Mouse (Mus musculus) B cell, adult 67 days (primary cell): ENCODE results near the gene Nphs2. TPM values are rescaled to one million over a fixed set of nuclear protein-coding genes. Genes with fewer than 3 reads are reported as not detected.

Experiments
- total RNA-seq, 2 experiments: library from RNA; stranded (reverse); gene quantifications; 4 replicates each; pipeline ENCODE4 v1.2.4; 2023

The Nphs2 gene
- total RNA-seq = not detected

DNA sequence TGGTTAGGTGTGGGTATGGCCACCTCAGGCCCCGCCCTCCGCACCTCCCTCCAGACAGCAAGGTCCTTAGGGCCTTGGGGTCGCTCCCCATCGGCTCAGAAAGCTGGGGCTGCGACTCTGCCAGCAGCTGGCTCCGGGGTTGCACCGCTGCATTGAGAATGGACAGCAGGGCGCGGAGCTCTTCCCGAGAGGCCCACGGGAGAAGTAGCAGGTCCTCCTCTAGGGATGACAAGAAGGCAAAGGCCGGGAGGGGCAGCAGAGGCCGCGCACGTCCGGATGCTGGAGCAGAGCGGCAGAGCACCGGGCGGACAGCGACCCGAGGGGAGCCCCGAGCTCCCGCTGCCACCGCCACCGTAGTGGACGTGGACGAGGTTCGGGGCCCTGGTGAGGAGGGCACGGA lies at the start of gene Nphs2:
TSS of gene Nphs2 (plus strand) at position 98 of the 400 bp plus-strand sequence.

GRCm38 (mm10) chr1:156302911-156303749 lies 7.4 kb upstream of the Nphs2 start, which contains the start of gene Tdrd5:
Tdrd5 (minus strand) TSS chr1:156303664.

DNA sequence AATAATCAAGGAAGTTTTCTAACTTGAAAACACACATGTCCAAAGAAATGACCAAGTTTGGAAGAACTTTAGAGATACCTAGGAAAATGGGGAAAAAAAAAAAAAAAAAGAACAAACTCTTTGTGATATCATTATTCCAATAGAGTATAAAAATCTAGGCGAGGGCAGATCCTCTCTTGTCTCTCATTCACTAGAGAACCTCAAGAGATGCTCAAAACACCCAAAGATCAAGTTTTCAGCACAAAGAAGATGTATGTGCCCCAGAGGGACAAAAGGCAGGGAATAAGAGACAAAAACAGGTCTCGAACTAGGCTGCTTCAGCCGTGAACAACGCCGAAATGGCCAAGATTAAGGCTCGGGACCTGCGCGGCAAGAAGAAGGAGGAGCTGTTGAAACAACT lies 55.2 kb downstream of the Nphs2 start, which contains the start of gene Gm2000:
TSS of gene Gm2000 (plus strand) at position 301 of the 400 bp plus-strand sequence.

Other genes starting within 250 kb of the Nphs2 start
- not detected for gene Fam163a, start 105.7 kb upstream of the Nphs2 start, total RNA-seq
- gene Tdrd5, start 7.1 kb upstream of the Nphs2 start, total RNA-seq = not detected
- 1,000 to 10,000 TPM; 1,169 to 1,204 TPM for gene Gm2000, start 55.3 kb downstream of the Nphs2 start, total RNA-seq
- under 1 TPM in 1 of 2 experiments, not detected in 1; 0.96 TPM for gene Axdnd1, start 110.4 kb downstream of the Nphs2 start, total RNA-seq
- gene Soat1, start 163.6 kb downstream of the Nphs2 start, total RNA-seq = 10 to 100 TPM; 81.4 to 87.0 TPM
- 10 to 100 TPM; 29.7 to 42.8 TPM for gene Gm10031, start 213.3 kb downstream of the Nphs2 start, total RNA-seq
- gene Abl2, start 248.1 kb downstream of the Nphs2 start, total RNA-seq = 10 to 100 TPM; 57.2 to 64.7 TPM